Mouse (Mus musculus) CD4-positive, CD25-positive, alpha-beta regulatory T cell, adult 4 months (primary cell): ENCODE data around the gene Cep128. TPM values are rescaled to one million over a fixed set of nuclear protein-coding genes. Genes with fewer than 3 reads are reported as not detected.

Source experiments
- ATAC-seq: one replicate; pipeline ENCODE4 v1.8.0; 2017
- polyA plus RNA-seq, 2 experiments: library from polyadenylated mRNA; unstranded; fragments of 100-300 nt; shearing (Covaris generic); gene quantifications; one replicate each; pipeline ENCODE4 v1.2.1; 2017

Gene Cep128
- polyA plus RNA-seq, 2 experiments from 2014 or later, result 5.8 to 10.3 TPM

- ATAC-seq, result no peak
These were observed 429.3 kb downstream of the Cep128 start for GRCm38 (mm10) chr12:90954740-90955473.

Other genes starting within 250 kb of the Cep128 start
- not detected for gene Tshr, start 154 bp upstream of the Cep128 start, polyA plus RNA-seq
- gene Gtf2a1, start 206.1 kb upstream of the Cep128 start, polyA plus RNA-seq, result 10 to 100 TPM; 76.9 to 95.8 TPM